Mouse (Mus musculus) CH12.LX (cell line): ENCODE measurements at regions not wholly inside any gene's neighbourhood (a gene's known extent, or its start where the extent isn't known, plus 50 kb on each side); places are given as distances from the start of the nearest gene placed in this dataset.

Source experiments
- CHD1 ChIP-seq: IDR thresholded peaks from 2 replicates; pipeline ENCODE4 v1.6.1; 2012; ENCODE audit warnings: low read depth, low read length, improper control_type of control experiment, inconsistent platforms
- CTCF ChIP-seq, 2 experiments: IDR thresholded peaks in 1 of 2; conservative IDR thresholded peaks in 1 of 2; 2 replicates each; pipeline ENCODE4 v1.5.1; 2011 to 2012; ENCODE audit warnings: low read depth in 2 of 2, low read length in 2 of 2, improper control_type of control experiment in 1 of 2, inconsistent platforms in 1 of 2, mild to moderate bottlenecking in 1 of 2, moderate library complexity in 1 of 2
- EP300 ChIP-seq: IDR thresholded peaks from 2 replicates; pipeline ENCODE4 v1.6.1; 2011; ENCODE audit warnings: low read length, improper control_type of control experiment
- HCFC1 ChIP-seq: IDR thresholded peaks from 2 replicates; pipeline ENCODE4 v1.6.1; 2012; ENCODE audit warnings: low read depth, mild to moderate bottlenecking, inconsistent platforms, low read length, improper control_type of control experiment
- TCF12 ChIP-seq: IDR thresholded peaks from 2 replicates; pipeline ENCODE4 v1.6.1; 2014; ENCODE audit warnings: low read depth, mild to moderate bottlenecking, inconsistent platforms, low read length, improper control_type of control experiment

DNA sequence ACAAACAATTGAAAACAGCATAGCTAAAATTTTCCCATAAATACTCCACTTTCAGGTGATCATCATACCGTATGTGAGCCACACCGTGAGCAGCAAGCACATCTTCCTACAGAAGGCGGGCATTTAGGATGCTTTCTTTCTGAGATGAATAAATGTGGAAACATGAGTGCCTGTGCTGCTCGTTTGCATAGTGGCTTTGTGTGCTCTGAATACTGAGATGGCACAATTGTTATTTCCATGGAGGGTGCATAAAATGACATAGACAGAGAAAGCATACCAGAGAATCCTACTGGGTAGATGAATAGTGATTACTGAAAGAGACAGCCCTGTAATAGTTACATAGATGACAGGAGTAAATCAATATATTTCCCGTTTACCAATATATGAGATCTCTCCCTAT is 1287.4 kb upstream of the Sel1l start:
- TF ChIP-seq TCF12, result no peak
- TF ChIP-seq CTCF (conservative IDR thresholded peaks at IDR 0.05 in 1 of 2, IDR thresholded peaks at IDR 0.05 in 1 of 2; ENCODE audit: low read depth in 2 of 2, low read length in 2 of 2), result no peak
- TF ChIP-seq EP300, result no peak
- TF ChIP-seq HCFC1, result no peak
- TF ChIP-seq CHD1, result no peak
